Mouse (Mus musculus) small intestine, adult 10 weeks (tissue): ENCODE results near the gene Olfr295. TPM values are rescaled to one million over a fixed set of nuclear protein-coding genes. Genes with fewer than 3 reads are reported as not detected.

Source experiments
- polyA plus RNA-seq: library from polyadenylated mRNA; stranded (reverse); fragments of 350-450 nt; fragmentation: Illumina TruSeq; extraction: RNeasy Lipid Tissue Mini Kit (QIAGEN cat#74804); gene quantifications from one replicate; pipeline ENCODE4 v1.2.3, GENCODE M21; 2014; ENCODE audit warnings: low replicate concordance

Gene Olfr295
- polyA plus RNA-seq: not detected

DNA sequence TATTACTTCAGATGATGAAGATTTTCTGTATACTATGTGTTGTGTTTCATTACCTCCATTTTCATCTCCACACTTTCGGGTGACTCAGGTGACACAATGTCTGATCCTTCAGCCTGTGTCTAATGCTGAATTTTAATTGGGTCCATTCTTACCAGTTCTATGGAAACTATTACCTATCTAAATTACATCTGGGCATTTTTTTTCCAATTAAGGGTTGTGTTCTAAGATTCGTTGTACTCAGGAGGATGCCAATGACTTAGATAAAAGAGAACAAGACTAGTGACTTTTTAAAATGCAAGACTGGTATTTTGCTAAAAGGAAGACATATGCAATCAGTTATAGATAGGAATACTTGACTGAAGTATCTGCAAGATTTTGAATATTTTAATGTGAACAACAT is at the start of gene Olfr295:
Gene Olfr295 (plus strand): TSS at position 301 of the 400 bp plus-strand sequence.

GRCm38 (mm10) chr7:86616543-86616942 is 32.9 kb downstream of the Olfr295 start, which contains the start of gene Olfr294:
Gene Olfr294 (minus strand): TSS chr7:86616643.

Other genes with a start within 250 kb of the Olfr295 start
- not detected for gene Olfr307, start 246.3 kb upstream of the Olfr295 start, polyA plus RNA-seq
- gene Olfr305, start 216.9 kb upstream of the Olfr295 start, polyA plus RNA-seq: not detected
- gene Olfr304, start 197.2 kb upstream of the Olfr295 start, polyA plus RNA-seq: not detected
- not detected for gene Olfr303, start 186.1 kb upstream of the Olfr295 start, polyA plus RNA-seq
- gene Olfr301, start 180.0 kb upstream of the Olfr295 start, polyA plus RNA-seq: not detected
- not detected for gene Olfr299, start 123.9 kb upstream of the Olfr295 start, polyA plus RNA-seq
- not detected for gene Olfr298, start 91.4 kb upstream of the Olfr295 start, polyA plus RNA-seq
- not detected for gene Olfr297, start 63.9 kb upstream of the Olfr295 start, polyA plus RNA-seq
- not detected for gene Olfr294, start 32.8 kb downstream of the Olfr295 start, polyA plus RNA-seq
- not detected for gene Olfr293, start 65.2 kb downstream of the Olfr295 start, polyA plus RNA-seq
- gene Olfr292, start 104.5 kb downstream of the Olfr295 start, polyA plus RNA-seq: not detected
- not detected for gene Folh1, start 192.1 kb downstream of the Olfr295 start, polyA plus RNA-seq
- not detected for gene Vmn2r77, start 211.2 kb downstream of the Olfr295 start, polyA plus RNA-seq